Mouse (Mus musculus): Measurements from ENCODE around the gene Wdr90.

The Wdr90 gene

DNA sequence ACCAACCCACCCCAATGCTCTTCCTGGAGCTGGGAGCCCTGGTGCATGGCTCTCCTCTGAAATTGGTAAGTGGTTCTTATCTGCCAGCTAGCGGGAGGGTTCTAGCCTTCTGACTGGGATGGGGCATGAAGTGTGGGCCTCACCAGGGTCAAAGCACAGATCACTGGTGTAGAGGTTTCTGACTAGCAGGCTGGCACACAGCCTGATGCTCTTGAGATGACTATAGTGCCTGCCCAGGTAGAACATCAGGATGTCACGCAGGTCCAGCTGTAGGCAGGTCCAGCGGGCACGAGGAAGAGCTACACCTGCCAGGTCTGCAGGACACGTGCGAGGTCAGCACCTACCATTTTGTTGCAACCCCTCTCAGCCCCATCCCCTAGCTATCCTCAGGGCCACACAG, 1.1 kb downstream of the Wdr90 start:
- no peak for DNase-seq (ENCODE audit: low spot score in 2 of 2)

DNA sequence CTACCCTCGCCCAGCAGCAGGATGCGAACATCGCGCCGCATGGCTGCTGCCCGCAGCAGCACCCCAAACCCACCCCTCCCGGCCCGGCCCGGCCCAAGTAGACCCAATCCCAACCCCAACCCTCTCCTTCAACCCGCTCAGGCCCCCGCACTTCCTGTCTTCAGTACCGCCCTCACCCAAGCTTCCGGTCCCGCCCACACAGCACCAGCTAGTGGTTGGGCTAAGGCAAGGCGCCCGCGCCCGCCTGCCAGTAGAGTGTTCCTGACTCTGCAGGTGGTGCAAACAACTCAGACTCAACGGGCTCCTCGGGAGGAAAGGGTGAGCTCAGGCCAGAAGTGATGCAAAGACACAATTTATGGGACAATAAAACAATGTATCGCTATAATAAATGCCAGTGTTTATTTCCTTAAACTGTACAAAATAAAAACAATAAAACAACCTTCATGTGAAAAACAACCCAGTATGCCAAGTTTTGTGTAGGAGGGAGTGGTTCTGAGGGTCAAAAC, 16.9 kb downstream of the Wdr90 start, which contains the start of gene Rhot2:
TSS of gene Rhot2 (minus strand) at position 456 of the 506 bp plus-strand sequence.
- peak; percentile 86 to 97 for DNase-seq (ENCODE audit: low spot score in 2 of 2)

DNA sequence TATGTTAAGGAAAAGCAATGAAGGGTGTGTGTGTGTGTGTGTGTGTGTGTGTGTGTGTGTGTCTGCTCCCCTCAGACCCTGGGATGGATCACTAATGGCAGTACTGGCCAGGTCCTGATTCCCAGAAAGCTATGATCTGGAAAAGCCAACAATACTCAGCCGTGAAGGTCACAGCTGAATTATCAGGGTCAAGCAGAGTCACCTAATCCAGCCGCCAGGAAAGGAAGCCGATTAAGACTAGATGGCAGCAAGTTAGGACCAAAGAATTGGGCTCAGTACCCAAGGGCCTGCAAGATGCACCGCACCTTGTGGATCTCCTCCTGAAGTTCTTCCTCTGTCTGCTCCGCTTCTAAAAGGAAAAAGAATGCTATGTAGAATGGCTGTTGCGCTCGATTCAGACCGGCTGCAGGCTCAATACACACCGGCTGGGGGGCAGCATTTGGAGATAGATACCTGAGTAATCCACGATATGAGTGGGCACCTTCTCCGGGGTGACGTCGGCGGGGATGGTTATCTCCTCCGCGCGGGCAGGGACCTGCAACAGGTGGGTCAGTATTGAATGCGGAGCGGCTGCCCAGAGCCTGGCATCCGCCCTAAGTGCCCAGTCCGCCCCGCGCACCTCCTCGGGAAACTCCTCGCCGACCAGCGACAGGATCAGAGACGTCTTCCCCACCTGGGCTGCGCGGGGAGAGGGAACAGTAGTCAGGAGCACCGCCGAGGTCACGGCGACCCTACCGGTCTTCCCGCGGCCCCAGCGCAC, 17.5 kb downstream of the Wdr90 start:
- DNase-seq (ENCODE audit: low spot score in 2 of 2): no peak

DNA sequence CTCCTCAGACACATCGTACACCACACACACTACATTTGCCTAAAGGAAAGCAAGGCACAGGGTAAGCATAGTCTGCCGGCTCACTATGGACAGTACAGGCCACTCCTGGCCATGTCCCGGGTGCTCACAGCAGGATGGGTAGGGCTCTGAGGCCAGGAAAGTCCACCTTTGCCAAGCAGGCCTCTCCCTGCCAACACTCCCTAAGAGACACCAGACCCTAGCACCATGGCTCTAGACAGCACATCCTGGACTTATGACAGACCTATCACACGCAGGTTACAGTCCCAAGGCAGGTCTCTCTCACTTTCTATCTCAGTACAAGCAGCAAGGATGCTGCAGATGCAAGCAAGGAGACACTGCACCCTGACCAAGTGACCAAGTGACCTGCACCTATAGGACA, 18.2 kb downstream of the Wdr90 start:
- DNase-seq (ENCODE audit: low spot score in 2 of 2): no peak

DNA sequence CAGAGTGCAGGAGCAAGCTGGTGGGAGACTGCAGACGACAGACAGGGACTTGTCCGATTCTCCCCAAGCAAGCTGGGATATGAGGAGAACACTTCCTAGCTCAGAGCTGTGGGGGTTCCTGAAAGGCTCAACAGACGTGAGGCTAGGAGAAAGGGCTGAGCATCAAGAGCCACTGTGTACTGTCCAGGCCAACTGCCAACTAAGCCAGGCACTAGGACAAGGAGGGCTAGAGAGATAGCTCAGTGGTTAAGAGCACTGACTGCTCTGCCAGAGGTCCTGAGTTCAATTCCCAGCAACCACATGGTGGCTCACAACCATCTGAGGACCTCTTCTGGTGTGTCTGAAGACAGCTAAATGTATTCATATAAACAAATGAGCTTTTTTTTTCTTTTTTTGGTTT, 18.8 kb downstream of the Wdr90 start:
- DNase-seq (ENCODE audit: low spot score in 2 of 2): no peak

DNA sequence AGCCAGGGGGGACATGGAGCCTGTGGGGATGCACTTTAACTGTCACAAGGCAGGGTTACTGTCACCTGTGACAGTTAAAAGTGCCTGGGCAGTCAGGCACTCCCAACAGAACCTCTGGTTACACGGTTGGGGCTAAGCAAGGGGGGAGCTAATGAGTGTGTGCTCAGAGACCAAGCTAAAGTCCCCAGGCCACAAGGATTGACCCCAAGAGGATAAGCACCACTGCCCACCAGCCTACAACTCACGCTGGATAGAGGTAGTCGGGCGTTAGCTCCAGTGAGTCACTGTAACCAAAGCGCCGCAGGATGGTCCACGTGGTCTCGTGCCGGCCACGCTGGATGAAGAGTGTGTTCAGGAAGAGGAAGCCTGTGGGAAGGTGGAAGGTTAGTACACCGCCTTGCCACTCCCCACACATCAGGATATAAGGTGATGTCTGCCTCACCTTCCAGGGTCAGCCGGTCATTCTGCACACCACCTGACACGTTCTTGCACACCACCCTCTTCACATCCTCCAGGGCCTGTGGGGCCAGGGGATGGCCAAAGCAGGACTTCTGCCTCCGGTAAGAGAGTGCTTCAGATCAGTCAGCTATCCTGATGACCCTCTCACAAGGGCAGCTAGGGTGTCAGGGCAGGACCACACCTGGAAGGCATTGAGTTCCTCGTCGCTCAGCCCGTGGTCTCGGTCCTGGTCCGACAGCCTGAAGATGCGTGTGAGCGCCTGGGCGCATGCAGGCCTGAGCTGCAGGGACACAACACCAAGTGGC, 20.0 kb downstream of the Wdr90 start, which contains the start of gene Gm20683:
TSS of gene Gm20683 (minus strand) at position 647 of the 764 bp plus-strand sequence.
- DNase-seq (ENCODE audit: low spot score in 2 of 2): no peak

DNA sequence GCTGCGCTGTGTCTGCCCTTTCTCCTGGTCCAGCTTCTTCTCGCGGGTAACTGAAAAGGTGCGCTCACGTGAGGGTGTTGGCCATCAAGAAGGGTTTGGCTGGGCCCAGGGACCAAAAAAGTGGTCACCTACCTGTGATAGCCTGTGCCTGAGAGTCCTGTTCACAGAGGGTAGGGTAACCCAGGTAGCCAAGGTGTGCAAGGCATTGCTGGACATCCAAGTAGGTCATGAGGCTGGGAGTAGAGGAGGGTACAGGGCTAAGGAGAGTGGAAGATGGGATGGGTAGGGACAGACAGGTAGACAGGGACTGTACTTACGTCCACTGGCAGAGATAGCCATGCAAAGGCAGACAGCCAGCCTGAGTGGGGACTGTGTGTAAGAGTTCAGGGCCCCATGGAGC, 20.8 kb downstream of the Wdr90 start:
- DNase-seq (ENCODE audit: low spot score in 2 of 2): no peak

DNA sequence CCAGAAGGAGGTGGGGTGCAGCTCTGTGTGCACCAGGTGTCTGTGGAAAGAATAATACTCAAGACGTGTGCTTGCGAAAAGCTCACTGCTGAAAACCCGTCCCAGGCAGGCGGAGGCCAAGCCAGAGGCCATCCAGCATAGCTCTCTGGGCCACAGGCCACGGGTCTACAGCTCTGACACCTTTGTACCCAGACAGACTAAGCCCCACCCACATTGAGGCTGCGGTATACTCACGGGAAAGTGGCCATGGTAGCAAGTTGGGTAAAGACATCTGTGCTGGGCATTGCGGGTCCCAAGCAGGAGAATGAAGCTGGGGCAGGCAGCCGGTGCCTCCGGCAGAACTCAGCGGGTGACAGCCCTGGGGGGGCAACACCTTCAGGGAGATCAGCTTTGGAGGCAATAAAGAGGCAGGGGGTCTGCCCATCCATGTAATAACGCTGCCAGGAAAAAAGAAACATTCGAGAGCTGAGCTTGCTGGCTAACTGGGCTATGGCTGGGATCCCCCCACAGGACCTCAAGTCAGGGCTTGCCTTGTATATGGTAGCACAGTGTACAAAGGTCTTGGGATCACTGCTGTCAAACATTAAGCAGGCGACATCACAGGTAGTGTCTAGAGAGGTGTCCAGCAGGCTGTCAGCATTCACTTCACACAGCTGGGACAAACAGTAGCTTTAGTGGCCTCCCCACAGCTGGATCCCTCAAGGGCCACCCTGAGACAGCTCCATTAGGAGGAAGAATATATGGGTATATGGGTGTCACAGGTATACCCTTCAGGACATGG, 21.7 kb downstream of the Wdr90 start:
- DNase-seq (ENCODE audit: low spot score in 2 of 2): no peak

DNA sequence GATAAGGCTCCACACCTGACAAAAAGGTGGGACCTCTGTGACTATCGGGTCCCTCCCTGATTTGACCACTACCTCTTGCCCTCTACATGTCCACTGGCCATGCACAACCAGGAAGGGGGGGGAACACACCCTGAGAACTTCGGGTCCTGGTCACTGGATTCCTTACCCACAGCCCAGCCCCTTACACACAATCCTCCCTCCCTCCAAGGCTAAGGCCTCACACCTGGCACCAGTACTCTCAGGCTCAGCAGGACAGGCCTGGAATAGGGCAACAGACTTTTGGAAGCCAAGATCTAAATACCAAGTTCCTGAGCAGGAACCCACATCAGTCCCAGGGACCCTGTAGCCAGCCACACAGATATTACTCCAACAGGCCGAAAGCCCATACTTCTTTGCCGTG, 22.4 kb downstream of the Wdr90 start:
- DNase-seq (ENCODE audit: low spot score in 2 of 2): no peak

DNA sequence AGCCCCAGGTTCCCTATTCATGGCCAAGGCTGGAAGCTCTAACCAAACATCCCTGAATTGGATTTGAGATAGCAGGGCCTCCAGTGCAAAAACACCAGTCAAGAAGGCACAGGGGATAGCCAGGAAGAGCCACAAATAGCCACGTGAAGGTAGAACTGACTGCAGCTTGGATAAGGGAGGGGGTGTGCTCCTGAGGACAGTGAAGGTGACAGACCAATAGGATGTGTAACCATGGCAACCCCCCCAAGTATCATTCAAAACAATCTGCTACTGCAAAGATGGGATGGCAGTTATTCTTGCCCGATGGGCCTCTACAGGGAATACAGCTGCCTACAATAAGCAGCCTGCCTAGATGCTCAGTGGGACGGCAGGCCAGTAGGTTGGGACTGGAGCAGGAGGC, 23.8 kb downstream of the Wdr90 start:
- DNase-seq (ENCODE audit: low spot score in 2 of 2): no peak

DNA sequence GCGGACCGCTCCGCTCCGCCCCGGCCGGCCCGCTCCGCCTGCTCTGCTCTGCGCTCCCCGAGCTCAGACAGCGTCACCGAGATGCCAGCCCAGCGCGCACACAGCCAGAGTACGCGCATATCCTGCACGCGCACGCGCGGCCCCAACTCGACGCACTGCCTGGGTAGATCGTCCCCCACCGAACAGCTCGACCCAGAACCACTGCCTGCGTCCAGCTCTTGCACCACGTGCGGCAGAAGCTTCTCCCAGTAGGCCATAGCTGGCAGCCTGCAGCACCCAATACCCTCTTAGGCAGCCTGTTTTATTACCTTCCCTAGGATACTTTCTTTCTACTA, 24.3 kb downstream of the Wdr90 start, which contains the start of gene Rhbdl1:
TSS of gene Rhbdl1 (minus strand) at position 220 of the 335 bp plus-strand sequence.
- peak in 1 of 2 experiments; percentile 62 for DNase-seq (ENCODE audit: low spot score in 2 of 2)

DNA sequence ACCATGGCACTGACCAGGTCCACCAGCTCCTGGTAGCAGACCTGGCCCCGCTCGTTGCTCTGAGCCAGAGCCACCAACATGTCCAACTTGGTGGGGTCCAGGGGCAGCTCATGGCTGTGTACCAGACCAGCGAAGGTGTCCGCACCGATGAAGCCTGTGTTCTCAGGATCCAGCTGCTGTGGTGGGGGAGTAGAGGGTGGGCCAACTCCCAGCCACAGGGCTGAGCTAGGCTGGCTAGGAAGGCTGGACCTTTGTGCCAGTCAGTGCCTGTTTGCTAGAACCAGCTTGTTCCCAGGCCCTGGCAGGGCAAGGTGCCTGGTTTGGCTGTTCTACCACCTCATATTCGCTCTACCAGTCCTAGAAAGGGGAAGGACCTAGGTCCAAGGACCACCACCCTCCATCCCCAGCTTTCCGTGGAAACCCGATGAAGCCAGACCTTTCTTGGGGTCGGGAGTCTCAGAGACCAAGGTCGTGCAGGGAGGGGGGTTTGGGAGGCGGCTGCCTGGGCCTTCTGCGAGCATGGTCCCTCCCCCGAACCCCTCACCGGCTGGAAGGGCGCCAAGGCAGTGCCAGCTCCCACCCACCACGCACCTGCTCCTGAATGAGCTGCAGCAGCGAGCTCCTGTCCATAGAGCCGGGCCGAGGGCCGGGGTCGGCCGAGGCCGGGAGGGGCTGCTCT, 24.8 kb downstream of the Wdr90 start:
- DNase-seq (ENCODE audit: low spot score in 2 of 2): no peak

DNA sequence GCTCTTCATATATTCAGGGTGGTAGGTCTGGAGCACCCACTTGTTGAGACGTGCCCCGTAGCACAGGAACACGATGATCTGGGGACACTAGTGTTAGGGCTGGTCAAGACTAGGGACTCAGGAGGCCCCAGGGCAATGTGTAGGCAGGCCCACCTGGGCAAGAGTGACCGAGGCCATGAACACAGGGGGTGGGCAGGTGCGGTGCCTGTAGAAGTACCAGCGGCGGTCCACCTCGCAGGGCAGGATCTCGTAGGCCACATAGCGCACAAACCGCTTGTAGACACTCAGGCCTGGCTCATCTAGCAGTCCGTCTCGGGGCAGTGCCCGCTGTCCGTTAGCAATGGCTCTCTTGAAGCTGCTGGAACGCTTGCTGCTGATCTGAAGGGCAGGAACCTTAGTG, 25.5 kb downstream of the Wdr90 start:
- no peak for DNase-seq (ENCODE audit: low spot score in 2 of 2)

DNA sequence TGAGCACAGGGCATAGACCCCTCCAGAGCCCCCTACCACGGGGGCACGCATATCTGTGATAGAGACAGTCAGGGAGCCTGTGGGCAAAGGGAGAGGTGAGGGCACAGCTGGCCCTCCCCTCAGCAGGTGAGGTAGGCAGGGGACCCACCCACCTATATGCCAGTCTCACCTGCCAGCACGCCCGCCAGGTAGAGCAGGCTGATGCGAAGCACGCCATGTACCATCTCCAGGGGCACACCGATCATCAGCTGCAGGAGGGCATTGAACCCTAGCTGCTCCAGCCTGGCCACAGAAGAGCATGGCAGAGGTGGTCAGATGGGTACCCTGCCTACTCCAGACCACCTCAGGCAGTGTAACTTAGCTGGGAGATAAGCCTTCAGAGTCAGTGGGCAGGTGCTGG, 26.0 kb downstream of the Wdr90 start:
- DNase-seq (ENCODE audit: low spot score in 2 of 2): no peak

DNA sequence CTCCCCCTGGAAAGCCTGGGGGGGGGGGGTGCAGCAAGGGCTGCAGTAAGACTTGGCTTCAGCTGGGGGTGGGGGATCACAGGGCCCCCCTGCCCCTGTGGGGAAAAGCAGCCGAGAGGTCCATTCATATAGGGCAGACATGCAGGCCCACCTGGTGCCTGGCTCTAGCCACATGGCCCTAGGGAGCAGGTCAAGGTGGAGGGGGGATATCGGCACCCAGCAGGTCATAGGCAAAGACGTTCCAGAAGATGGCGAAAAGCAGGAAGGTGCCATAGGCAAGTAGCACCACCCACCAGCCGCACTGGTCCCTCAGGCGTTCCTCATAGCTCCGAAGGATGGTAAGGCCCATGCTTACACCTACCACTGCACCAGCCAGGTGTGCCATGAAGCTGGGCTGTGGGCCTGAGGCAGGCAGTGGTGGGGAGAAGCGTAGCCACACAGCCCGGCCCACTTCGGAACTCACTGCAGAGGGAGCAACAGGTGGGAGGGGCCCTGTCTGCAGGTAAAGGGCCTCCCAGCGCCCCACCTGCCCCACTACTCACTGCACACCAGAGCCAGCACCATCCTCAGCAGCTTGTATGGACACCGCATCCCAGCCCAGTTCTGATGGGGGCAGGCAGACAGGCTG, 26.6 kb downstream of the Wdr90 start:
- DNase-seq (ENCODE audit: low spot score in 2 of 2): no peak

DNA sequence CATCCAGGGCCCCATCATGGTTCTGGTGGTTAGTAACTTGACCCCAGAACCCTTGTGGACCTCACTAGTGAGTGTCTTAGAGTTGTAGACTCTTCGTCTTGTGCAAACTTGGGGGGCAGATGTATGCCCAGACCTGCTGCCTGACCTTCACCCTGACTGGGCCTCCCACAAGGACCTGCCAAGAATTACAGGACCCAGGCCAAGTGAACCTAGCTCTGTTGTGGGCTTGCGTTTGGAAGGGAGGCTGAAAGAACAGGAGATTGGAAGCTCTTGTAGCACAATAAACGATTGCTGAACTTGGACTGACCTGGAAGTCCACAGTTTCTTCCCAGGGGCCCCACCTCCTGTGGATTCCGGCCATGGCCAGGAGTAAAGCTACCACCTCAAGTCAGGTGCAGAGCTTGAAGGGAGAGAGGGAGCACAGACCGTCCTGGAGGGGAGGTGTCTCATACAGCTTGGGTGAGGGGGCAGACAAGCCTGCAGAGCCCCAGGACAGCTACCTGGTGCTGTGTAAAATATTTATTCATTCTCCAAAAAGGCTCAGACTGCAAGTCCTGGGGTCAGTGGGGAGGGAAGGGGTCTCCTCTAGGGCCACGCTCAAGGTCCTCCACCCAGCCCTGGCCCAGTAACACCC, 27.2 kb downstream of the Wdr90 start:
- DNase-seq (ENCODE audit: low spot score in 2 of 2): no peak

DNA sequence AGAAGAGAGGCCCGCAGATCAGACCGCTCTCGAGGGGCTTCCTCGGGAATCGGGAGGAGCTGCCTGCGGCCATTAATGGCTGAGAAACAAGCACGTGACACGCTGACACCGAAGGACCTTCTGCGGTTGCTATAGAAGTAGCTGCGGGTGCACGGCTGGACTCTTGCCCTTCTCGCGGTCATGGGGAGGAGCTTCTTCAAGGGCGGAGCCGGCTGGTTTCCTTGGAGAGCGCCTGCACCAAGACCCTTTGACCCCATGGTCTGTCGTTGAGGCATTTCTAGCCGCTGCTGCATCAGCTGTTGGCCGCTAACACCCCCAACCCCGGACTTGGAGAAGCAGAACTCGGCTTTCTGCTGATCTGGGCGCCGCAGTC, 28.0 kb downstream of the Wdr90 start, which contains the start of gene Stub1:
TSS of gene Stub1 (minus strand) at position 114 of the 373 bp plus-strand sequence.
- DNase-seq (ENCODE audit: low spot score in 2 of 2): peak in 1 of 2 experiments; percentile 76

DNA sequence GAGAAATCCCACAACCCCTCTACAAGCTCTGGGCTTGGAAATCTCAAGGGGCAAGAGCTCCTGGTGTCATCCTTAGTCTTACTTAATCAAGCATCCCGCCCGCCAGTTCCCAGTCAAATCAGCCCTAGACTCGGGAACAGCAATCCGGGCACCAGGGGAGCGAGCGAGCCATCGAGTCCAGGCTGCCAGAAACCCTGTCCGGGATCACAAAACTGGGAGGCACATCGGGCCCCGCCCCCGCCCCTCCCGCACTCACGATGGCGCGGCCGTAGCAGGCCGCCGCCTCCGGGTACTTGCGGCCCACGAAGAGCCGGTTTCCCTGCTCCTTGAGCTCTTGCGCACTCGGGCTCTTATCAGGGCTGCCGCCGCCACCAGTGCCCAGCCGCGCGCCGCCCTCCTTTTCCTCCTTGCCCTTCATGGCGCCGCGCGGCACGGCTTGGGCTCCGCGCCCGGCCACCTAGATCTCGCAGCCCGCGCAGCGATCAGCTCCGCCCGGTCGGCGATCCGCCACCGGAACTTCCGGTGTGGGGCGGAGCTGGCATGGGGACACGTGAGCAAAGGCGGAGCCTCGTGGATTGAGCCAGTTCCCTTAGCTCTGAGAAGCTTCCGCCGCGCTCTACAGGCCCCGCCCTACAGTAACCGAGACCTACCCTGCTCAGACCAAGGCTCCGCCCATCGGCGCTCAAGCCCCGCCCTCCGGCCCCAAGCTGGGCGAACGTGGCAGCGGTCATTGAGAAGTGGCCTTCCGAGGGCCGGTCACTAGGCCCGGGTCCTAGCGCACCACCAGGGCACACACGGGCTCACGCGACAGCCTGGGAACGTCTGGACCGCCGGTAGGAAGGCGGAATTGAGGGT, 28.6 kb downstream of the Wdr90 start:
- peak; percentile 99 to 100 for DNase-seq (ENCODE audit: low spot score in 2 of 2)

DNA sequence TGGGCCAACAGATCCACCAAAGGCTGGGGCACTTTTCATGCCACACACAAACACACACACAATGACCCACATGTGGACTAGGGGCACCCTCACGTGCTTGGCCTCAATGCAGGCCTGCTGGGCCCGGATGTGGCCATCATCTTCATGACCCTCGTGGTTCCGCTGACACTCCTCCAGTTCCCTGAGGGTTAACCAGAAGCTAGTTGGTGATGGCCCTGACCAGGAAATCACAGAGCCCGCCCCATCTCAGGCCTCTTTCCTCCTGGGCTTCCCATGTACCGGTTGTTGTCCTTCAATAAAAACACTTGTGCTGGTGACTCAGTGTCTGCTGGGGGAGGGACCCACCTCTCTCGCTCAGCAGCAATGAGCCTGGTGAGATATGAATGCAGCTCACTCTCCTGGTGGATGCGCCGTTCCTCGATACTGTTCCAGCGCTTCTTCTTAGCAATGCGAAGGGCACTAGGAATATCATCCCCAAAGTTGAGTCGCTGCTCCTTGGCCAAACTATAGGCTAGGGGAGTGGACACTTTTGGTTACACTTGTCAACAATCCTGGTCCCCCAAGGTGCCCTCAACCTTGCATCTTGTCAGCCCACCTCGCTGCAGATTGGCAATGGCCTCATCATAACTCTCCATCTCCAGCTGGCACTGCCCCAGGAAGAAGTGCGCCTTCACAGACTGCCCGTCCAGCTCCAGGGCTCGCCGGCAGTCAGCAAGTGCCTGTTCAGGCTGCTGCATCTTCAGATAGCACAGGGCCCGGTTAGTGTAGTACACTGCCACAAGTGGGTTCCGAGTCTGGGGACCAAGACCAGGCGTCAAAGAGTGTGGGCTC, 29.6 kb downstream of the Wdr90 start:
- DNase-seq (ENCODE audit: low spot score in 2 of 2): peak in 1 of 2 experiments; percentile 56

Measured in spleen, postnatal 10 days (tissue).